Mouse (Mus musculus): ENCODE results near the gene Arl10. TPM values are rescaled to one million over a fixed set of nuclear protein-coding genes. Genes with fewer than 3 reads are reported as not detected.

Arl10 gene
- total and polyA plus RNA-seq, 3 experiments: 1.7 to 17.4 (median 2.5) TPM

GRCm38 (mm10) chr13:54527140-54527539 lies 47.7 kb upstream of the Arl10 start:
- dilution Hi-C loops (cut with MboI; ENCODE audit: extremely low pct_ligation_motif_present, extremely low pct_unique_long_range_greater_than_20kb, low sequenced_read_pairs): no loop called here
- TF ChIP-seq BHLHE40 (IDR thresholded peaks at IDR 0.05; ENCODE audit: low read depth, low read length) (no peak), TCF12 (IDR thresholded peaks at IDR 0.05; ENCODE audit: low read depth, low read length) (no peak), GABPA (IDR thresholded peaks at IDR 0.05; ENCODE audit: insufficient replicate concordance, low read depth, low read length) (no peak), ZMIZ1 (IDR thresholded peaks at IDR 0.05; ENCODE audit: low read depth, low read length) (no peak), MAX (IDR thresholded peaks at IDR 0.05; ENCODE audit: low read length) (no peak), ZKSCAN1 (IDR thresholded peaks at IDR 0.05; ENCODE audit: borderline replicate concordance, low read depth, low read length) (no peak), MAZ (IDR thresholded peaks at IDR 0.05; ENCODE audit: low read depth, low read length) (no peak), ELF1 (IDR thresholded peaks at IDR 0.05; ENCODE audit: low read depth, low read length) (no peak), JUN (IDR thresholded peaks at IDR 0.05; ENCODE audit: insufficient read depth, low read depth, low read length) (no peak), RCOR1 (conservative IDR thresholded peaks at IDR 0.05; ENCODE audit: low read depth, low read length) (no peak), CHD2 (IDR thresholded peaks at IDR 0.05; ENCODE audit: low read length) (no peak)

GRCm38 (mm10) chr13:54532134-54532533 lies 42.7 kb upstream of the Arl10 start:
- DNase-seq (ENCODE audit: extremely low read depth): no peak
- TF ChIP-seq ZMIZ1 (IDR thresholded peaks at IDR 0.05; ENCODE audit: low read depth, low read length) (no peak), TCF12 (IDR thresholded peaks at IDR 0.05; ENCODE audit: low read depth, low read length) (no peak), CHD2 (IDR thresholded peaks at IDR 0.05; ENCODE audit: low read length) (no peak), NRF1 (IDR thresholded peaks at IDR 0.05; ENCODE audit: low read depth, low read length) (no peak), ELF1 (IDR thresholded peaks at IDR 0.05; ENCODE audit: low read depth, low read length) (no peak), PAX5 (IDR thresholded peaks at IDR 0.05; ENCODE audit: low read length) (no peak), MAZ (IDR thresholded peaks at IDR 0.05; ENCODE audit: low read depth, low read length) (no peak), USF1 (IDR thresholded peaks at IDR 0.05; ENCODE audit: low read depth, low read length) (no peak), CTCF (conservative IDR thresholded peaks at IDR 0.05 in 1 of 2, IDR thresholded peaks at IDR 0.05 in 1 of 2; ENCODE audit: low read depth in 2 of 2, low read length in 2 of 2) (no peak), MXI1 (IDR thresholded peaks at IDR 0.05; ENCODE audit: low read depth, low read length) (no peak), JUND (conservative IDR thresholded peaks at IDR 0.05; ENCODE audit: low read depth, low read length) (no peak), TBP (conservative IDR thresholded peaks at IDR 0.05; ENCODE audit: low read depth, low read length) (no peak), MYC (IDR thresholded peaks at IDR 0.05; ENCODE audit: low read depth, low read length) (no peak), ZNF384 (IDR thresholded peaks at IDR 0.05; ENCODE audit: low read depth, low read length) (no peak), GABPA (IDR thresholded peaks at IDR 0.05; ENCODE audit: insufficient replicate concordance, low read depth, low read length) (no peak), POLR2AphosphoS2 (IDR thresholded peaks at IDR 0.05; ENCODE audit: low read depth, low read length) (no peak), RAD21 (IDR thresholded peaks at IDR 0.05; ENCODE audit: low read depth, low read length) (no peak), ZC3H11A (IDR thresholded peaks at IDR 0.05; ENCODE audit: low read depth, low read length) (no peak)
- in situ Hi-C loops (cut with MboI; ENCODE audit: low pct_ligation_motif_present, low pct_unique_long_range_greater_than_20kb, low sequenced_read_pairs): no loop called here

More at GRCm38 (mm10) chr13:54527140-54527539, 47.7 kb upstream of the Arl10 start:
- H3K4me3 ChIP-seq (replicated peaks in 1 of 3; ENCODE audit: low read depth in 2 of 3, low read length in 2 of 3, poor library complexity in 1 of 3): no peak overlapping the region
- H3K4me2 ChIP-seq (ENCODE audit: insufficient read depth, low read depth, poor library complexity, severe bottlenecking): no peak overlapping the region
- no peaks in the 10 kb centered on the region for H3K79me2 ChIP-seq (replicated peaks; ENCODE audit: control insufficient read depth, extremely low read depth, insufficient read depth, poor library complexity, severe bottlenecking)
- no peak overlapping the region for H3K27ac ChIP-seq (ENCODE audit: insufficient read depth, low read depth)
- no peak overlapping the region for H3K9ac ChIP-seq (ENCODE audit: insufficient read depth, low read depth)
- no peaks in the 10 kb centered on the region for H3K27me3 ChIP-seq (replicated peaks)
- in situ Hi-C loops (cut with MboI; ENCODE audit: low pct_ligation_motif_present, low pct_unique_long_range_greater_than_20kb, low sequenced_read_pairs): no loop called here
- no peaks in the 10 kb centered on the region for H3K9me3 ChIP-seq (replicated peaks; ENCODE audit: low read length)
- H3K4me1 ChIP-seq (ENCODE audit: control insufficient read depth in 1 of 2, insufficient read depth in 2 of 2): peaks cover 0 to 3% of the 10 kb centered on the region in 2 experiments; a peak in 2 of 4 replicates
- peaks cover 49 to 87% of the 10 kb centered on the region in 2 experiments for H3K36me3 ChIP-seq (replicated peaks in 1 of 2; ENCODE audit: control insufficient read depth in 1 of 2, insufficient read depth in 1 of 2, low read length in 1 of 2)
- DNase-seq (ENCODE audit: extremely low read depth): no peak

More at GRCm38 (mm10) chr13:54532134-54532533, 42.7 kb upstream of the Arl10 start:
- Histone ChIP-seq H3K79me2 (replicated peaks; ENCODE audit: control insufficient read depth, extremely low read depth, insufficient read depth, poor library complexity, severe bottlenecking) (no peaks in the 10 kb centered on the region), H3K4me3 (replicated peaks in 1 of 3; ENCODE audit: low read depth in 2 of 3, low read length in 2 of 3, poor library complexity in 1 of 3) (no peak overlapping the region), H3K4me2 (ENCODE audit: insufficient read depth, low read depth, poor library complexity, severe bottlenecking) (no peak overlapping the region), H3K36me3 (replicated peaks in 1 of 2; ENCODE audit: control insufficient read depth in 1 of 2, insufficient read depth in 1 of 2, low read length in 1 of 2) (peaks cover 44 to 82% of the 10 kb centered on the region in 2 experiments), H3K9me3 (replicated peaks; ENCODE audit: low read length) (no peaks in the 10 kb centered on the region), H3K4me1 (ENCODE audit: control insufficient read depth in 1 of 2, insufficient read depth in 2 of 2) (peaks cover 0 to 3% of the 10 kb centered on the region in 2 experiments; a peak in 1 of 4 replicates), H3K27ac (ENCODE audit: insufficient read depth, low read depth) (no peak overlapping the region), H3K9ac (ENCODE audit: insufficient read depth, low read depth) (no peak overlapping the region), H3K27me3 (replicated peaks) (no peaks in the 10 kb centered on the region)
- dilution Hi-C loops (cut with MboI; ENCODE audit: extremely low pct_ligation_motif_present, extremely low pct_unique_long_range_greater_than_20kb, low sequenced_read_pairs): no loop called here

Measured in CH12.LX (cell line).